Mouse (Mus musculus): ENCODE measurements around the gene Usp36. TPM values are rescaled to one million over a fixed set of nuclear protein-coding genes. Genes with fewer than 3 reads are reported as not detected.

Usp36 gene
- polyA plus RNA-seq, 1 experiment from 2014 or later, result 19.4 TPM

GRCm38 (mm10) chr11:118247359-118248095, 42.5 kb downstream of the Usp36 start:
- H3K9ac ChIP-seq, result peak overlapping the region; percentile 85
- peak overlapping the region; percentile 83 for H3K27ac ChIP-seq
- under 1% methylated on average over 43 of the region's 43 CpGs for WGBS
- peak overlapping the region; percentile 86 for H3K4me3 ChIP-seq
- H3K4me1 ChIP-seq, result peaks cover 20% of the 10 kb centered on the region
- H3K36me3 ChIP-seq, result no peaks in the 10 kb centered on the region
- no peaks in the 10 kb centered on the region for H3K9me3 ChIP-seq
- no peaks in the 10 kb centered on the region for H3K27me3 ChIP-seq
- H3K4me2 ChIP-seq, result peak overlapping the region; percentile 76
- peak; percentile 13 for ATAC-seq (ENCODE audit: borderline replicate concordance, extremely low read depth, low FRiP score, low TSS enrichment)

- Histone ChIP-seq H3K27me3 (no peaks in the 10 kb centered on the region), H3K4me2 (peak overlapping the region; percentile 76), H3K9me3 (no peaks in the 10 kb centered on the region), H3K36me3 (no peaks in the 10 kb centered on the region), H3K4me3 (peak overlapping the region; percentile 86), H3K9ac (peak overlapping the region; percentile 85), H3K27ac (peak overlapping the region; percentile 83), H3K4me1 (peaks cover 27% of the 10 kb centered on the region)
- WGBS, result 53% methylated on average over 5 of the region's 5 CpGs
- ATAC-seq (ENCODE audit: borderline replicate concordance, extremely low read depth, low FRiP score, low TSS enrichment), result no peak
These were observed 43.3 kb downstream of the Usp36 start for GRCm38 (mm10) chr11:118246724-118247123.

DNA sequence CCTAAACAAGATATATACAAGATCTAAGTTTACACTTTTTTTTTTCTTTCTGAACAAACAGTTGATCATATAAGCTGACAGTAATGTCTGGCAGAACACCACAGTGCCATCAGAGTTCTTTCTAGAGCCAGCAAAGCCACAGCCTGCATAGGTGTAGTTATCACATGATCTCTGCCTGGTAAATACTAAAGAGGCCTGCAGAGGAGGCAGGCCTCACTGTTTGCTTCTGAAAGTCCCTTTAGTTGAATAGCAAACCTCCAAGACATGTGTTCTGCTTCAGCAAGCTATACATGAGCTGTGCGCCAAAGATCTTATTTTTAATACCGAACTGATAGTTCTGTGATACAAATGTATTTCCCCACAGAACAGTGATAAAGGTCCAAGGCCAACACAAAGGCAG, 44.9 kb downstream of the Usp36 start:
- H3K4me1 ChIP-seq, result peaks cover 37% of the 10 kb centered on the region
- no peak overlapping the region for H3K4me2 ChIP-seq
- WGBS, result 82% methylated on average over 2 of the region's 2 CpGs
- no peak overlapping the region for H3K4me3 ChIP-seq
- ATAC-seq (ENCODE audit: borderline replicate concordance, extremely low read depth, low FRiP score, low TSS enrichment), result no peak
- no peak overlapping the region for H3K9ac ChIP-seq
- no peaks in the 10 kb centered on the region for H3K36me3 ChIP-seq
- no peak overlapping the region for H3K27ac ChIP-seq
- H3K27me3 ChIP-seq, result no peaks in the 10 kb centered on the region
- H3K9me3 ChIP-seq, result no peaks in the 10 kb centered on the region

- no peak overlapping the region for H3K4me2 ChIP-seq
- H3K4me1 ChIP-seq, result peaks cover 43% of the 10 kb centered on the region
- no peak for ATAC-seq (ENCODE audit: borderline replicate concordance, extremely low read depth, low FRiP score, low TSS enrichment)
- H3K27ac ChIP-seq, result no peak overlapping the region
- WGBS, result 83% methylated on average over 6 of the region's 6 CpGs
- no peaks in the 10 kb centered on the region for H3K27me3 ChIP-seq
- no peak overlapping the region for H3K4me3 ChIP-seq
- no peak overlapping the region for H3K9ac ChIP-seq
- H3K9me3 ChIP-seq, result no peaks in the 10 kb centered on the region
- H3K36me3 ChIP-seq, result no peaks in the 10 kb centered on the region
These were observed 46.3 kb downstream of the Usp36 start for GRCm38 (mm10) chr11:118243627-118244261.

GRCm38 (mm10) chr11:118242506-118242905, 47.5 kb downstream of the Usp36 start:
- Histone ChIP-seq H3K9ac (no peak overlapping the region), H3K4me3 (no peak overlapping the region), H3K4me1 (peaks cover 53% of the 10 kb centered on the region), H3K27ac (no peak overlapping the region), H3K9me3 (no peaks in the 10 kb centered on the region), H3K4me2 (no peak overlapping the region), H3K27me3 (no peaks in the 10 kb centered on the region), H3K36me3 (no peaks in the 10 kb centered on the region)
- ATAC-seq (ENCODE audit: borderline replicate concordance, extremely low read depth, low FRiP score, low TSS enrichment), result no peak
- WGBS, result 59% methylated on average over 4 of the region's 4 CpGs

- H3K9me3 ChIP-seq, result no peaks in the 10 kb centered on the region
- no peak overlapping the region for H3K27ac ChIP-seq
- ATAC-seq (ENCODE audit: borderline replicate concordance, extremely low read depth, low FRiP score, low TSS enrichment), result no peak
- H3K4me1 ChIP-seq, result peaks cover 51% of the 10 kb centered on the region
- no peak overlapping the region for H3K4me2 ChIP-seq
- WGBS, result 55% methylated on average over 4 of the region's 4 CpGs
- H3K27me3 ChIP-seq, result no peaks in the 10 kb centered on the region
- no peak overlapping the region for H3K9ac ChIP-seq
- no peak overlapping the region for H3K4me3 ChIP-seq
- H3K36me3 ChIP-seq, result no peaks in the 10 kb centered on the region
These were observed 49.7 kb downstream of the Usp36 start for GRCm38 (mm10) chr11:118240388-118240787.

GRCm38 (mm10) chr11:118239281-118240198, 50.5 kb downstream of the Usp36 start:
- 47% methylated on average over 14 of the region's 14 CpGs for WGBS
- Histone ChIP-seq H3K27me3 (no peaks in the 10 kb centered on the region), H3K4me2 (no peak overlapping the region), H3K4me3 (no peak overlapping the region), H3K27ac (peak overlapping the region; percentile 25), H3K36me3 (no peaks in the 10 kb centered on the region), H3K4me1 (peaks cover 56% of the 10 kb centered on the region), H3K9ac (no peak overlapping the region; the same call in 1 of the 2 replicates), H3K9me3 (no peaks in the 10 kb centered on the region)
- peak; percentile 31; the same call in 1 of the 2 replicates for ATAC-seq (ENCODE audit: borderline replicate concordance, extremely low read depth, low FRiP score, low TSS enrichment)

GRCm38 (mm10) chr11:118236520-118237190, 53.4 kb downstream of the Usp36 start:
- no peak overlapping the region for H3K9ac ChIP-seq
- H3K4me3 ChIP-seq, result no peak overlapping the region
- H3K27me3 ChIP-seq, result no peaks in the 10 kb centered on the region
- no peaks in the 10 kb centered on the region for H3K36me3 ChIP-seq
- 57% methylated on average over 6 of the region's 6 CpGs for whole genome bisulfite sequencing
- H3K9me3 ChIP-seq, result no peaks in the 10 kb centered on the region
- H3K4me2 ChIP-seq, result no peak overlapping the region
- peaks cover 57% of the 10 kb centered on the region for H3K4me1 ChIP-seq
- ATAC-seq (ENCODE audit: borderline replicate concordance, extremely low read depth, low FRiP score, low TSS enrichment), result no peak; the same call in 1 of the 2 replicates
- peak overlapping the region; percentile 46 for H3K27ac ChIP-seq

DNA sequence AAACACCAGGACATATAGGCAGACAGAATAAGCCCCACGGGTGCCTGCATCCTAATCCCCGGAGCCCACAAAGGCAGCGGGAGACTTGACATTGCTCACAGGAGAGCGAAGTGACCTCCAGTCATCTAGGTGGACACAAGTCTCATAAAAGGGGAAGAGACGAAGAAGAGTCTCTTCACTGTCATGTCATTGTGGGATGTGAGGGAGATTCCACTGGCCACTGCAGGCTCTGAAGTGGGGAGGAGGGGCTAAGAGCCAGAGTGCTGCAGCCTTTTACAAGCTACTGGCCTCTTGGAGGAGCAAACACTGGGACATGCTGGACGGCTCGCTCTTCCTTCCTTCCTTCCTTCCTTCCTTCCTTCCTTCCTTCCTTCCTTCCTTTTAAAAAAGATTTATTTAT, 55.1 kb downstream of the Usp36 start:
- H3K9me3 ChIP-seq, result no peaks in the 10 kb centered on the region
- H3K27ac ChIP-seq, result peak overlapping the region; percentile 56
- H3K4me1 ChIP-seq, result peaks cover 45% of the 10 kb centered on the region
- WGBS, result 60% methylated on average over 7 of the region's 7 CpGs
- H3K36me3 ChIP-seq, result no peaks in the 10 kb centered on the region
- H3K4me2 ChIP-seq, result no peak overlapping the region
- H3K27me3 ChIP-seq, result no peaks in the 10 kb centered on the region
- no peak overlapping the region for H3K4me3 ChIP-seq
- no peak overlapping the region for H3K9ac ChIP-seq
- no peak for ATAC-seq (ENCODE audit: borderline replicate concordance, extremely low read depth, low FRiP score, low TSS enrichment)

GRCm38 (mm10) chr11:118234500-118234899, 55.5 kb downstream of the Usp36 start:
- WGBS, result 62% methylated on average over 6 of the region's 6 CpGs
- H3K4me2 ChIP-seq, result no peak overlapping the region
- H3K4me3 ChIP-seq, result no peak overlapping the region
- H3K4me1 ChIP-seq, result peaks cover 41% of the 10 kb centered on the region
- H3K27me3 ChIP-seq, result no peaks in the 10 kb centered on the region
- no peaks in the 10 kb centered on the region for H3K9me3 ChIP-seq
- H3K36me3 ChIP-seq, result no peaks in the 10 kb centered on the region
- H3K27ac ChIP-seq, result peak overlapping the region; percentile 56
- no peak overlapping the region for H3K9ac ChIP-seq
- no peak for ATAC-seq (ENCODE audit: borderline replicate concordance, extremely low read depth, low FRiP score, low TSS enrichment)

- Histone ChIP-seq H3K4me2 (no peak overlapping the region), H3K4me3 (no peak overlapping the region), H3K27ac (no peak overlapping the region), H3K9me3 (no peaks in the 10 kb centered on the region), H3K9ac (no peak overlapping the region), H3K27me3 (no peaks in the 10 kb centered on the region), H3K4me1 (peaks cover 36% of the 10 kb centered on the region), H3K36me3 (no peaks in the 10 kb centered on the region)
- 58% methylated on average over 3 of the region's 3 CpGs for WGBS
- ATAC-seq (ENCODE audit: borderline replicate concordance, extremely low read depth, low FRiP score, low TSS enrichment), result no peak
These were observed 56.1 kb downstream of the Usp36 start for GRCm38 (mm10) chr11:118233924-118234323.

Measured in lung, embryonic 15.5 days (tissue).